Mouse (Mus musculus): Measurements from ENCODE around the gene Atp9a. TPM values are rescaled to one million over a fixed set of nuclear protein-coding genes. Genes with fewer than 3 reads are reported as not detected.
"Not testable (repeated sequence)": the region's sequence is repeated elsewhere in the genome, so short reads cannot be mapped to it uniquely, and the experiment has no call there.

Atp9a gene
- polyA plus RNA-seq, 1 experiment: 29.9 TPM

GRCm38 (mm10) chr2:168764460-168764867 is 22.3 kb upstream of the Atp9a start:
- no peak for DNase-seq
- Histone ChIP-seq H3K36me3 (ENCODE audit: control insufficient read depth, insufficient read depth, low read length) (no peaks in the 10 kb centered on the region), H3K27ac (ENCODE audit: control insufficient read depth, insufficient read depth, low read length) (no peak overlapping the region), H3K4me1 (replicated peaks; ENCODE audit: control insufficient read depth, insufficient read depth, low read length) (no peaks in the 10 kb centered on the region), H3K27me3 (ENCODE audit: control insufficient read depth, insufficient read depth, low read length) (peaks cover 16% of the 10 kb centered on the region), H3K4me3 (ENCODE audit: control insufficient read depth, insufficient read depth, low read length) (no peak overlapping the region)
- TF ChIP-seq POLR2A (IDR thresholded peaks at IDR 0.05; ENCODE audit: control insufficient read depth, extremely low read depth, insufficient read depth, low read length, poor library complexity): no peak
- no peak for TF ChIP-seq CTCF (IDR thresholded peaks at IDR 0.05; ENCODE audit: borderline replicate concordance, control insufficient read depth, extremely low read depth, insufficient read depth, low read length, poor library complexity)
- 39% methylated on average over 9 of the region's 9 CpGs for WGBS

- peaks cover 16% of the 10 kb centered on the region for H3K27me3 ChIP-seq (ENCODE audit: control insufficient read depth, insufficient read depth, low read length)
- H3K4me1 ChIP-seq (replicated peaks; ENCODE audit: control insufficient read depth, insufficient read depth, low read length): no peaks in the 10 kb centered on the region
- no peak overlapping the region for H3K4me3 ChIP-seq (ENCODE audit: control insufficient read depth, insufficient read depth, low read length)
- no peak for DNase-seq
- H3K27ac ChIP-seq (ENCODE audit: control insufficient read depth, insufficient read depth, low read length): no peak overlapping the region
- H3K36me3 ChIP-seq (ENCODE audit: control insufficient read depth, insufficient read depth, low read length): no peaks in the 10 kb centered on the region
- 31% methylated on average over 7 of the region's 7 CpGs for WGBS
- no peak for TF ChIP-seq CTCF (IDR thresholded peaks at IDR 0.05; ENCODE audit: borderline replicate concordance, control insufficient read depth, extremely low read depth, insufficient read depth, low read length, poor library complexity)
- TF ChIP-seq POLR2A (IDR thresholded peaks at IDR 0.05; ENCODE audit: control insufficient read depth, extremely low read depth, insufficient read depth, low read length, poor library complexity): no peak
Observed at GRCm38 (mm10) chr2:168763785-168764184, 21.6 kb upstream of the Atp9a start.

GRCm38 (mm10) chr2:168762411-168762815 is 20.2 kb upstream of the Atp9a start:
- Histone ChIP-seq H3K4me3 (ENCODE audit: control insufficient read depth, insufficient read depth, low read length) (no peak overlapping the region), H3K4me1 (replicated peaks; ENCODE audit: control insufficient read depth, insufficient read depth, low read length) (no peaks in the 10 kb centered on the region), H3K27ac (ENCODE audit: control insufficient read depth, insufficient read depth, low read length) (no peak overlapping the region), H3K27me3 (ENCODE audit: control insufficient read depth, insufficient read depth, low read length) (peaks cover 13% of the 10 kb centered on the region), H3K36me3 (ENCODE audit: control insufficient read depth, insufficient read depth, low read length) (no peaks in the 10 kb centered on the region)
- TF ChIP-seq POLR2A (IDR thresholded peaks at IDR 0.05; ENCODE audit: control insufficient read depth, extremely low read depth, insufficient read depth, low read length, poor library complexity): no peak
- no peak for TF ChIP-seq CTCF (IDR thresholded peaks at IDR 0.05; ENCODE audit: borderline replicate concordance, control insufficient read depth, extremely low read depth, insufficient read depth, low read length, poor library complexity)
- 14% methylated on average over 12 of the region's 12 CpGs for WGBS
- DNase-seq: no peak

- Histone ChIP-seq H3K36me3 (ENCODE audit: control insufficient read depth, insufficient read depth, low read length) (no peaks in the 10 kb centered on the region), H3K4me3 (ENCODE audit: control insufficient read depth, insufficient read depth, low read length) (no peak overlapping the region), H3K4me1 (replicated peaks; ENCODE audit: control insufficient read depth, insufficient read depth, low read length) (no peaks in the 10 kb centered on the region), H3K27ac (ENCODE audit: control insufficient read depth, insufficient read depth, low read length) (no peak overlapping the region), H3K27me3 (ENCODE audit: control insufficient read depth, insufficient read depth, low read length) (peaks cover 13% of the 10 kb centered on the region)
- WGBS: 41% methylated on average over 4 of the region's 4 CpGs
- DNase-seq: no peak
- no peak for TF ChIP-seq CTCF (IDR thresholded peaks at IDR 0.05; ENCODE audit: borderline replicate concordance, control insufficient read depth, extremely low read depth, insufficient read depth, low read length, poor library complexity)
- no peak for TF ChIP-seq POLR2A (IDR thresholded peaks at IDR 0.05; ENCODE audit: control insufficient read depth, extremely low read depth, insufficient read depth, low read length, poor library complexity)
Observed at GRCm38 (mm10) chr2:168761954-168762353, 19.7 kb upstream of the Atp9a start.

- Histone ChIP-seq H3K27me3 (ENCODE audit: control insufficient read depth, insufficient read depth, low read length) (peaks cover 12% of the 10 kb centered on the region), H3K4me1 (replicated peaks; ENCODE audit: control insufficient read depth, insufficient read depth, low read length) (no peaks in the 10 kb centered on the region), H3K4me3 (ENCODE audit: control insufficient read depth, insufficient read depth, low read length) (no peak overlapping the region), H3K27ac (ENCODE audit: control insufficient read depth, insufficient read depth, low read length) (no peak overlapping the region), H3K36me3 (ENCODE audit: control insufficient read depth, insufficient read depth, low read length) (no peaks in the 10 kb centered on the region)
- DNase-seq: no peak
- 72% methylated on average over 9 of the region's 9 CpGs for WGBS
- TF ChIP-seq CTCF (IDR thresholded peaks at IDR 0.05; ENCODE audit: borderline replicate concordance, control insufficient read depth, extremely low read depth, insufficient read depth, low read length, poor library complexity) (no peak), POLR2A (IDR thresholded peaks at IDR 0.05; ENCODE audit: control insufficient read depth, extremely low read depth, insufficient read depth, low read length, poor library complexity) (no peak)
Observed at GRCm38 (mm10) chr2:168761141-168761540, 18.9 kb upstream of the Atp9a start.

GRCm38 (mm10) chr2:168744406-168744805 is 2.2 kb upstream of the Atp9a start:
- not testable (repeated sequence) for H3K36me3 ChIP-seq (ENCODE audit: control insufficient read depth, insufficient read depth, low read length); H3K27ac ChIP-seq (ENCODE audit: control insufficient read depth, insufficient read depth, low read length); DNase-seq; H3K4me1 ChIP-seq (replicated peaks; ENCODE audit: control insufficient read depth, insufficient read depth, low read length); H3K27me3 ChIP-seq (ENCODE audit: control insufficient read depth, insufficient read depth, low read length); H3K4me3 ChIP-seq (ENCODE audit: control insufficient read depth, insufficient read depth, low read length)
- 90% methylated on average over 10 of the region's 10 CpGs for WGBS

GRCm38 (mm10) chr2:168742649-168743048 is 440 bp upstream of the Atp9a start:
- H3K36me3 ChIP-seq (ENCODE audit: control insufficient read depth, insufficient read depth, low read length): no peaks in the 10 kb centered on the region
- peak; percentile 65 for DNase-seq
- 19% methylated on average over 7 of the region's 7 CpGs for WGBS
- peaks cover 3% of the 10 kb centered on the region; the same call in 1 of the 2 replicates for H3K4me1 ChIP-seq (replicated peaks; ENCODE audit: control insufficient read depth, insufficient read depth, low read length)
- no peak overlapping the region for H3K4me3 ChIP-seq (ENCODE audit: control insufficient read depth, insufficient read depth, low read length)
- no peak overlapping the region for H3K27ac ChIP-seq (ENCODE audit: control insufficient read depth, insufficient read depth, low read length)
- H3K27me3 ChIP-seq (ENCODE audit: control insufficient read depth, insufficient read depth, low read length): no peaks in the 10 kb centered on the region
- TF ChIP-seq POLR2A (IDR thresholded peaks at IDR 0.05; ENCODE audit: control insufficient read depth, extremely low read depth, insufficient read depth, low read length, poor library complexity): no peak
- TF ChIP-seq CTCF (IDR thresholded peaks at IDR 0.05; ENCODE audit: borderline replicate concordance, control insufficient read depth, extremely low read depth, insufficient read depth, low read length, poor library complexity): no peak

All from thymus, adult 2 months (tissue).